Mouse (Mus musculus): ENCODE data around the gene Camk2g.

Camk2g gene

GRCm38 (mm10) chr14:20784708-20785107, 9.2 kb downstream of the Camk2g start:
- peak in 1 of 2 experiments; percentile 46 for DNase-seq

- DNase-seq, result no peak
Observed at GRCm38 (mm10) chr14:20783526-20783925, 10.4 kb downstream of the Camk2g start.

GRCm38 (mm10) chr14:20782860-20783259, 11.0 kb downstream of the Camk2g start:
- DNase-seq, result peak; percentile 43 to 51

- no peak for DNase-seq
Observed at GRCm38 (mm10) chr14:20780217-20780616, 13.7 kb downstream of the Camk2g start.

GRCm38 (mm10) chr14:20778496-20778895, 15.4 kb downstream of the Camk2g start:
- DNase-seq, result no peak

GRCm38 (mm10) chr14:20775661-20776060, 18.2 kb downstream of the Camk2g start:
- DNase-seq, result no peak

GRCm38 (mm10) chr14:20773410-20773809, 20.5 kb downstream of the Camk2g start:
- peak; percentile 37 to 60 for DNase-seq

- DNase-seq, result no peak
Observed at GRCm38 (mm10) chr14:20772808-20773207, 21.1 kb downstream of the Camk2g start.

GRCm38 (mm10) chr14:20771941-20772340, 21.9 kb downstream of the Camk2g start:
- DNase-seq, result no peak

GRCm38 (mm10) chr14:20768581-20768980, 25.3 kb downstream of the Camk2g start:
- peak; percentile 90 to 93 for DNase-seq

GRCm38 (mm10) chr14:20767936-20768335, 26.0 kb downstream of the Camk2g start:
- no peak for DNase-seq

- DNase-seq, result peak; percentile 88 to 90
Observed at GRCm38 (mm10) chr14:20765642-20766258, 28.1 kb downstream of the Camk2g start.

- DNase-seq, result no peak
Observed at GRCm38 (mm10) chr14:20764942-20765341, 28.9 kb downstream of the Camk2g start.

GRCm38 (mm10) chr14:20758768-20759435, 35.0 kb downstream of the Camk2g start:
- no peak for DNase-seq

- DNase-seq, result no peak
Observed at GRCm38 (mm10) chr14:20757370-20757907, 36.4 kb downstream of the Camk2g start.

GRCm38 (mm10) chr14:20753792-20754191, 40.1 kb downstream of the Camk2g start:
- no peak for DNase-seq

GRCm38 (mm10) chr14:20750503-20750902, 43.4 kb downstream of the Camk2g start:
- no peak for DNase-seq

GRCm38 (mm10) chr14:20749494-20750051, 44.3 kb downstream of the Camk2g start:
- no peak for DNase-seq

GRCm38 (mm10) chr14:20748388-20748787, 45.5 kb downstream of the Camk2g start:
- no peak for DNase-seq

- DNase-seq, result no peak
Observed at GRCm38 (mm10) chr14:20746935-20747334, 47.0 kb downstream of the Camk2g start.

- DNase-seq, result no peak
Observed at GRCm38 (mm10) chr14:20743614-20744013, 50.3 kb downstream of the Camk2g start.

- peak; percentile 76 to 84 for DNase-seq
Observed at GRCm38 (mm10) chr14:20741301-20741700, 52.6 kb downstream of the Camk2g start.

- DNase-seq, result no peak
Observed at GRCm38 (mm10) chr14:20738511-20738910, 55.4 kb downstream of the Camk2g start.

- DNase-seq, result peak; percentile 66 to 81
Observed at GRCm38 (mm10) chr14:20737306-20737705, 56.6 kb downstream of the Camk2g start.

All from lung, adult 18-20 months (tissue).